8 mouse cellular contexts compared by ENCODE assay signal in the genomic region with DNA sequence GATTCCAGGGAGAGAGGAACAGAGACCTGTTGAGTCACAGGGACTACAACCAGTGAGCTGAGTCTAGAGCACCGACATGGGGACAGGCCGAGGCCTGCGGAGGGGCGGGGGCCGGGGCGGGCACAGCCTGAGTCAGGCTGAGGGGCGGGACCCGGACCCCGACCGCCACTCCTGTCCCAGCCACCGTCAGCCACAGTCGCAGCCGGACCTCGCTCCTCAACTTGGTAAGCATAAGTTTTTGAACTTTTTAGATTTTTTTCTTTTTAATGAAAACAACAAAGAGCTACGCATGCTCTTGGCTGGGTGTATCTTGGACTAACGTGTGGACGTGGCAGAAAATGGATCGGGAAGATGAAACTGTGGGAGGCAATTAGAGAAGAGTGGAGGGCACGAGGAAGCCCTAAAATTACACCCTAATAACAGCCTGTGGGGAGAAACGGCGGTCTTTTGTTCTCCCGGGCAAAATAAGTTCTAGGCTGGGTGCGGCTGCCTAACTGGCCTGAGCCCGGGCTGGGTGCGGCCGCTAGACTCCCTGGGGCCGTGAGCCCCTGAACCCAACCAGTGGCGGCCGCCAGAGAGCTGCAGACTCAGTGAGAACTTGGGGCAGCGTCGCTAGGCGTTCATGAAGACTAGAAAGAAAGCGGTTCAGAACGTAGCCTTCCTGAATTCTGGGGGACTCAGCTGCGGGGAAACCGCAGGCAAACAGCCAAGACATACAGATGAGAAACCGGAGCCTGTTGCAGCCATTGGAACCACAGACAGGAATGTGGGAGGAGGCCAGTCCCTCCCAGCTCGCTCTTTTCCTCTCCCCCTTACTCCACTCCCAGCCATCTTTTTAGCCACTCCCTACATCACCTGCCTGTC. TPM values are rescaled to one million over a fixed set of nuclear protein-coding genes. Genes with fewer than 3 reads are reported as not detected.
DNase-seq lines count a peak whose midpoint lies in the region; ATAC-seq lines count a peak whose summit lies in the region.

TSS of gene S100a11 (plus strand) at position 159 of the 864 bp plus-strand sequence.

- H3K27me3 ChIP-seq in intestine, embryonic 15.5 days (replicated peaks) = no peaks in the 10 kb centered on the region
- H3K27me3 ChIP-seq in liver, embryonic 15.5 days = no peaks in the 10 kb centered on the region

- ATAC-seq in intestine, embryonic 15.5 days = peak; percentile 96
- ATAC-seq in liver, embryonic 15.5 days (ENCODE audit: insufficient read depth) = peak; percentile 82

- no peaks in the 10 kb centered on the region for H3K9me3 ChIP-seq in intestine, embryonic 15.5 days
- H3K9me3 ChIP-seq in liver, embryonic 15.5 days (replicated peaks) = no peaks in the 10 kb centered on the region

- peak; percentile 6 to 19 for DNase-seq in layer of hippocampus, postnatal 10 days (ENCODE audit: low spot score in 2 of 2)
- DNase-seq in layer of hippocampus, adult 11-12 months (ENCODE audit: low spot score) = no peak
- DNase-seq in embryo, embryonic 10 days (ENCODE audit: low spot score) = peak; percentile 65
- no peak for DNase-seq in gonadal fat pad, adult 2 months (ENCODE audit: low read depth)
- DNase-seq in neural tube, embryonic 10.5 days (ENCODE audit: extremely low spot score, low spot score) = peak; percentile 69
- peak; percentile 37 to 38 for DNase-seq in thymus, adult 18-20 months

- WGBS in intestine, embryonic 15.5 days = under 1% methylated on average over 38 of the region's 38 CpGs
- under 1% methylated on average over 38 of the region's 38 CpGs for WGBS in liver, embryonic 15.5 days (ENCODE audit: insufficient replicate concordance)

- H3K27ac ChIP-seq in intestine, embryonic 15.5 days = peak within 1 kb of the TSS; percentile 81
- peak within 1 kb of the TSS; percentile 67 for H3K27ac ChIP-seq in liver, embryonic 15.5 days (replicated peaks)

- no peaks in the 10 kb centered on the region for H3K36me3 ChIP-seq in intestine, embryonic 15.5 days
- no peaks in the 10 kb centered on the region for H3K36me3 ChIP-seq in liver, embryonic 15.5 days (replicated peaks)

- peak within 1 kb of the TSS; percentile 73 for H3K9ac ChIP-seq in intestine, embryonic 15.5 days
- peak within 1 kb of the TSS; percentile 45 for H3K9ac ChIP-seq in liver, embryonic 15.5 days

- H3K4me3 ChIP-seq in intestine, embryonic 15.5 days (replicated peaks) = peak within 1 kb of the TSS; percentile 65
- H3K4me3 ChIP-seq in liver, embryonic 15.5 days (replicated peaks) = peak within 1 kb of the TSS; percentile 58

- H3K4me2 ChIP-seq in intestine, embryonic 15.5 days (replicated peaks) = peak within 1 kb of the TSS; percentile 67
- H3K4me2 ChIP-seq in liver, embryonic 15.5 days = peak within 1 kb of the TSS; percentile 68

- H3K4me1 ChIP-seq in intestine, embryonic 15.5 days (replicated peaks) = no peaks in the 10 kb centered on the region; the same call in 1 of the 2 replicates
- peaks cover 4% of the 10 kb centered on the region for H3K4me1 ChIP-seq in liver, embryonic 15.5 days (replicated peaks)

RNA-seq across cellular contexts. Expression of gene S100a11, which starts in this region (rescaled TPM):
- 10 to 100 TPM; 16.1 to 20.2 TPM for total RNA-seq in layer of hippocampus, postnatal 10 days (2021)
- polyA plus RNA-seq in gonadal fat pad, adult 2 months (2012; rRNA removed) = 596 and 600 TPM in 2 replicates
- 826 and 951 TPM in 2 replicates for polyA plus RNA-seq in intestine, embryonic 15.5 days (2015; fragmentation: Nextera tagmentation; extraction: Ambion mirVana)
- polyA plus RNA-seq in liver, embryonic 15.5 days (2015; fragmentation: Nextera tagmentation; extraction: Ambion mirVana) = 167 and 201 TPM in 2 replicates

Comparison
In these comparisons a context has a peak if more than half of its experiments do, and no peak if none do; other contexts are left out.
1. DNase-seq: peak in layer of hippocampus, postnatal 10 days (2 of 2), embryo, embryonic 10 days (single experiment), neural tube, embryonic 10.5 days (single experiment) and thymus, adult 18-20 months (2 of 2); none in layer of hippocampus, adult 11-12 months (single experiment) and gonadal fat pad, adult 2 months (single experiment).